Mouse (Mus musculus): ENCODE results near the gene Lmx1b. TPM values are rescaled to one million over a fixed set of nuclear protein-coding genes. Genes with fewer than 3 reads are reported as not detected.

Lmx1b gene
- total RNA-seq, 2 experiments from 2014 or later = 0.07 TPM; not detected in 1

DNA sequence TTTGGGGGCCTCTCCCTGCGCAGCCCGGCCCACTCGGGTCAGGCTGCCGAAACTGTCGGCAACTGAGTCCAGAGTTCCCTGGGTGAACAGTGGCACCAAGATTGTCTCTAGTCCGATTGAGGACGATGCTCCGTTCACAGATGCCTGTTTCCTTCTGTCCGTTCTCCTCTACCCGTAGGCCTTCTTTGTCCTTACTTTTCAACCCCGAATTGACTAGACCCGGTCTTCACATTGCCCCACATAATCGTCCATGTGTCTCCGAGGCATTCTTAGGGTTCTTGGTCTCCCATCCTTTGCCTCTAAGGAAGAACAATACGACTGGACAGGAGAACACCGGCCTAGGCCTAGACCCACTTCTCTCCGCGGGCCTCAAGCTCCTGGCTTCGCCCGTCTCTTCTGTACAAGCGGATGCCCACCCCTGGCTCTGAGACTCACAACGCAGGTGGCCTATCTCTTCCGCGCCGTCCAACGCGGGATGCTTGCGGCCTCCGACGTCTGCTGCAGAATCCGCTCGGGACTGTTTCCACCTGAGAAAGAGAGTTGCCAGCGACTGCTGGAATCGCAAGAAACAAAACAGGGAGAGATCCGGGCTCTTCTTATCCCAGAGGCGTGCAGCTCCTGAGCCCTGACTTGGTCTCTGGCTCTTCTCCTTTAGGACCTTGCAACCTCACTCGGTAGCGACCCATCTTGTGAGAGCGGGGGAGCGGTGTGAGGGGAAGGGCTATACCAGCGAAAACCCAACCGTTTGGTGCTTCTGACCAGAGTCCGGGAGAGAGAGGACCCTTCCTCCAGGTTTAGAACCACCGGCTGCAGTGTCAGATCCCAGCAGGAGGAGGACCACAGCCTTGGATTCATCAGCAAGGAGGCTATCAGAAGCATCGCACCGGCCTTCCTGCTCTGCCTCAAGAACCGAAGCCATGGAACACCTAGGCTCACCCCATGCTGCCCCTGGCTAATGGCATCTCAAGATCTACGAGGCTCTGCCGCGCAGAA, 3.7 kb upstream of the Lmx1b start:
- DNase-seq = no peak

DNA sequence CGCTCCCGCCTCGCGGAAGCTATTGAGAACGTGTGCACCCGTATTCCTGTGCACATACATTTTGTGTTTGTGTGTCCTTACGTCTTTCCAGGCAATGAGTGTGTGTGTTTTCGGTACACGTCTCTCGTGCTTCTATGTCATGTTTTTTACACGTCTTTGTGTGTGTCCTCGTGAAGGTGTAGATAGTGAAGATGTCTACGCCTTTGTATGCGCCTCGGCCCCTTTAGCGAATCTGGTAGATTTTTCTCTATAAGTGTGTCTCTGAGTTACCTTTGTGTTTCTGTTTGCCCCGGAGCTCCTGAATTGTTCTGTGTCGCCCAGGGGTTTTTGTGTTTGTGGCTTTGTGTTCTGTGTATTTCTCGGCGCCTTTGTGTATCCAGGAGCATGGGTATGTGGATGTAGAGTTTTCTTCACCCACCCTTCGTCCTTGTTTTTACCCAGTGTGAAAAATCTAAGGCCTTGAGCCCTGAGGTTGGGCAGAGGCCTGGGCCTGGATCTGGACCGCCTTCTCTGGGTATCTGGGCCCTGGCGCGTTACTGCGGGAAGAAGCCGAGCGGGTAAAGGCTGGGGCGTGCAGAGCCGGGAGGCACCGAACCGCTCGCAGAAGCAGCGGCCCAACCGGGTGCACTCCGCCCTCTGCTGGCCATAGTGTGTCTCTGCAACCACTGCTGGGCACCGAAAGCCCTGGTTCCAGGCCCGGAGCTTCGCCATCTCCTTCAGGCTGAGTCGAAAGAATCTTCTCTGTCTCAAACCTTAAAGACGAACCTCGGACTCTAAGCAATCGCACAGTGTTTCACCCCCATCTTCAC, 2.5 kb upstream of the Lmx1b start:
- peak; percentile 81 to 86 for DNase-seq

DNA sequence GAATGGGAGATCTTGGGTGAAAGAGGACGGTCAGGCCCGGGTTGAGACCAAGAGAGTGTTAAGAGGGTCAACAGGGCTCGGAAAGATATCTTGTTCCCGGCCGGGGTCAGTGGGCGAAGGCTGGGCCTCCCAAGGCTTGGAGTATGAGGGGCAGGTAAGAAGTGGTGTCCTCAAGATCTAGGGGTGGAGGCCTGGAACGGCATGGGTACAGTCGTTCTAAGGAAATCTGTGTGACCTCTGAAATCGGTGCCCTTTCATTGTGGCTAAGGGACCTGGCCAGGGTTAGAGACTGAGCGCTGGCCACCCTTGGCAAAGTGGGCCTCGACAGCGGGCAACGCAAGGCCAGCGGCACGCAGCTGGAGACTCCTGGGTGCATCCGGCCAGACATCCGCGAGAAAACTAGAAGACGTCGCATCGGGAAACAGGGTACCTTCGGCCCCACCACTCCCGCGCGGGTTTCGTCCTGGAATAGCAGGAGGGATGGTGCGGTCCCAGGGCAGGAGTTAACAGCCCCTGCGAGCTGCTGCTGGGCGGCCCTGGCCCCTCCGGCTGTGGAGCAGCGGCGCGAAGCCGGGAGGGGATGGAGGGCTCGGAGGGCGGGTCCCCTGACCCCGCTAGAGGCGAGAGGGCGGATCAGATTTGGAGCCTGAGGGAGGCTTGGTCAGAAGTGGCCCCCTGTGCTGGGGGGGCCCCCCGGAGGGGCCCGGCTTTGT, 1.7 kb upstream of the Lmx1b start:
- DNase-seq = no peak

DNA sequence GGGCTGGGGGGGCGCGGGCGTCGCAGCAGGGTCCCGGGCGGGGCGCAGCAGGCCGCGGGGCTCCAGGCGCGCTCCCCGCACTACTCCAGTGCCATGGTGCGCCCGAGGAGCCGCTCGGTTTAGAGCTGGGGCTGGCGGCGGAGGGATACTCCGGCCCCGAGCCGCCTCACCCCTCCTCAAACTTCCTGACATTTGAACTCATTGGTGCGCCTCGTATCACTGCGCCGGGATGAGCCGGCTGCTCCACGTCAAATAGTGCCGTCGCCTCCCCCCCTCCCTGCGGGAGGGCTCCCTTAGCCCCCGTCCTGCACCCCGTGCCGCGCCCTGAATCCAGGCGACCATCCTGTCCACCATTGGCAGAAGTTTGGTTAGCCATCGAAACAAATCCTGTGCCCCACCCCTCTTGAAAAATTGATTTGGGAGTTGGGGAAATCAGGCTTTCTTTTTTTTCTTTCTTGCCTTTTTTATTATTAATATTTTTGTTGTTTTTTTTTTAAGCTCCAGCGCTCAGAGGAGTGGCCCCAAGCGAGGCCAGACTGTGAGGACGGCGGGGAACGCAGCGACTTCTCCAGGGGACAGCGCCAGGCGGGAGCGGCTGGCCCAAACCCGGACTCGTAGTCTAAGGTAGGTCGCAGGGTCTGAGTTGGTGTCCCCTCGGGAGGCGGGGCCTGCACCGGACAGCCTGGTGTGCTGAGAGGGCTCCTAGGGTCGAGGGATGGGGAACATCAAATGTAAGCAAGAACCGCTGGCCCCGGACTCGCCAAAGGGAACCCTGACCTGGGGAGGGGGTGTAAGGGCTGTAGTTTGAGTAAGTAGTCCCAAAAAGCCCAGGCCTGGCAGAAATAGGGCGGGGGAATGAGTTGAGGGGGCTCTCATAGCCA, 907 bp upstream of the Lmx1b start:
- DNase-seq = peak; percentile 43 to 58

DNA sequence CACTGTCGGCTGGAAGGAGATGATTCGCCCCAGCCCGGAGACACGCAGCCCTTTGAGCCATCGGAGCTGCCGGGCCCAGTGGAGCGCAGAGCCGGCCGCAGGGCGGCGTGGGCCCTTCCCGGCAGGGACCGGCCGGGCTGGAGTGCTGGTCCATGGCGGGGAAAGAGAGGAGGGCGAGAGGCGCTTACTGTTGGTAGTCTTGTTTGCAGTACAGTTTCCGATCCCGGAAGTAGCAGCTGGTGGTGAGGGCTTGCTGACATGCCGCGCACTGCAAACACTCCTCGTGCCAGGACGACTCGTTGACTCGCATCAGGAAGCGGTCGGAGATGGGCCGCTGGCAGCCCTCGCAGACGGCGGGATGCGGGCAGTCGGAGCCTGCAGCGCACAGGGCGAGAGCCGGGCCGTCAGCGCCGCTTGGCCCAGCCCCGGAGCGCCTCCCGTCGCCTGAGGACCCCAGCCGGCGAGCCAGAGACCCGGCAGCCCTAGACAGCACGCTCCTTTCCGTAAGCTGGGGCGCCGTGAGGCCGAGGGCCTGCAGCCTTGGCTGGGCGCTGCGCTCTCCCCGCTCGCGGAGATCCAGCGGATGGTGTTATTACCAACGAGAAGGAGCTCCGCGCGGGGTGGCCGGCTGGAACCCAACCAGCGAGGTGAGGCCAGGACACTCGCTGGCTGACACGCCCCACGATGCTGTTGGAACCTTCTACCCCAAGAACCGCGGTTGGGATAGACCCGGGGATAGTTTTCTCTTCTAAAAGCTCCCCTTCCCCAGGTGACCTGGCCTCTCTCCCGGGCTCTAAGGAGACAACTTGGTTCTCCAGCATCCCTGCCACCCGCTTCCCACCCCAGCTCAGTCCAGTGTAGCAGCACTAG, 775 bp downstream of the Lmx1b start:
- peak; percentile 25 to 36 for DNase-seq

DNA sequence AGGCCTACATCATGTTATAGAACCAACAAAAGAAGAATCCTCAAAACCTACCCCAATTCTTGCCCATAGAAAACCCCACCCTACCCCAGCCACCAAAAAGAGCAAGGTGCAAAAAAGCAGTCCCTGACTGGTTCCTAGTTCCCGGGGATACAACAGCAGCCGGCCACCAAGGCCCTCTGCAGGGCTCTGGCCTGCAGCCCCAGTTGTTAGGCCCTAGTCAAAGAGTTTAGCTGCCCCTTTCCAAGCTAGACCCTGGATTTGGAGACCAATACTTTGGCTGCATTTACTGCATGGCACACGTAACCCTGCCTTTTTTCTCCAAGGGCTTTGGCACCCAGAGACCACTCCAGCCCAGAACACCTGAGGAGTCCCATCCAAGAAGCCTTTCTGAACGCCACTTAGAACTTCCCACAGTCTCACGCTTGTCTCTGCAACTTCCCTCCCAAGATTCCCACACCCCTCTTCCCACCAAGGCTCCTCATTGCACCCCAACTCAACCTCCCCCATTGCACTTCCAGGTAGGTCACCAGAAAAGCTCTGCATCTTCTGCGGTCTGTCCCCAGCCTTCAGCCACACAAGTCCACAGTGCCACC, 2.1 kb downstream of the Lmx1b start:
- no peak for DNase-seq

DNA sequence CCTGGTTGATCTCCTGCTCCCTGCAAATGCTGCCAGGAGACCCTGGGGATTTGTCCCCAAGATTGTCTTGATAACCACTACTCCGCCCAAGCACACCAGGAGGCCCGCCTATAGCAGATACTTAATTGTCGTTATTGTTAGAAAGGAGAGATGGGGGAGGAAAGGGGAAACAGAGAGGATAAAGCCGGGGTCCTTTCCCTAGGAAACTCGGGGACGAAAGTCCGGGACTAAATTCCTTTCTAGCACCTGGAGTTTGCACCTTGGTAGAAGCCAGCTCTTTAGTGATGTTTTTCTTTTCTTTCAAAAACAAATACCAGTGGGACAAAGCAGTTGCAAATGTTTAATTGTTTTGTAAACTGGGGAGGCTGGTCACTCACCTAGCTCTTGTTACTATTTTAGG, 3.0 kb downstream of the Lmx1b start:
- DNase-seq = no peak

DNA sequence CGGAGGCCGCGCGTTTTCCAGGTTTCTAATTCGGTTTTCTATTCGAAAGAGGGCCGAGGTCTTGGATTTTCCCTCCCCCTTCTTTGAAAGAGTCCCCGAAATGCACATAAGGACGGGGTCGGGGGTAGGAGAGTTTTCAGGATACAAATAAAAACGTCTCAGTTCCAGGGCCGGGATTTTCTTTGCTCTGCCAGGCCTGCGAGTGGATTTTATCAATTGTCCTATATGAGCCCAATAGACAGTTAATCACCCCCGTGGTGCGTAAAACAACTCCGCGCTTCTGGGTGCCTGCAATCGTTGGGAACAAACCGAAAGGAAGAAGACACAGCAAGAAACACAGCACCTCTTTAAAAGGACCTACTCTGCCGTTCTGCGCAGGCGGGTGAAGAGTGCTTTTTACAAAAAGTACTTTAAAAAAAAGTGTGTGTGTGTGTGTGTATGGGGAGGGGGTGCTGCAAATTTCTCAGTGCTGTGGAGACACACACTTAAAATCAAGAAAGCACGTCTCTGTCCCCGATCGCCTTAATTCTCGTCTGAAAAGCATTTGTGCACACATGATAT, 3.6 kb downstream of the Lmx1b start:
- no peak for DNase-seq

DNA sequence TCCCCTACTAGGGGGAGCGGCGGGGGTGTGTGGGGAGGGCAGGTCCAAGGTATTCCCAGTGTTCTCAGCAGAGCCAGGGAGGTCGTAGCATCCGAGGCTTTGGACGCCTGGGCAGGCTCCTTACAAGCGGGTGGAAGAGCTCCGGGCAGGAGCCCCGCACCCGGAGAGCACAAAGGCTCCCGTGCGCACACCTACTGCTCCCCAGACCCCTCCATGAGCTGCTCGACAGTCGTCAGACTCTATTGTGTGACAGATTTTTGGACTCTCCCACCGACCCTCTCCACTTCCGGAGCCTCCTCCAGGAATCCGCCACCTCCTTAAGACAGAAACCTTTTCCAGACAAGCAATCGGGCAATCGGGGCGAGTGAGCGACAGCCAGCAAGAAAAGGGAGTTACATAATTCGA, 4.2 kb downstream of the Lmx1b start:
- DNase-seq = no peak

DNA sequence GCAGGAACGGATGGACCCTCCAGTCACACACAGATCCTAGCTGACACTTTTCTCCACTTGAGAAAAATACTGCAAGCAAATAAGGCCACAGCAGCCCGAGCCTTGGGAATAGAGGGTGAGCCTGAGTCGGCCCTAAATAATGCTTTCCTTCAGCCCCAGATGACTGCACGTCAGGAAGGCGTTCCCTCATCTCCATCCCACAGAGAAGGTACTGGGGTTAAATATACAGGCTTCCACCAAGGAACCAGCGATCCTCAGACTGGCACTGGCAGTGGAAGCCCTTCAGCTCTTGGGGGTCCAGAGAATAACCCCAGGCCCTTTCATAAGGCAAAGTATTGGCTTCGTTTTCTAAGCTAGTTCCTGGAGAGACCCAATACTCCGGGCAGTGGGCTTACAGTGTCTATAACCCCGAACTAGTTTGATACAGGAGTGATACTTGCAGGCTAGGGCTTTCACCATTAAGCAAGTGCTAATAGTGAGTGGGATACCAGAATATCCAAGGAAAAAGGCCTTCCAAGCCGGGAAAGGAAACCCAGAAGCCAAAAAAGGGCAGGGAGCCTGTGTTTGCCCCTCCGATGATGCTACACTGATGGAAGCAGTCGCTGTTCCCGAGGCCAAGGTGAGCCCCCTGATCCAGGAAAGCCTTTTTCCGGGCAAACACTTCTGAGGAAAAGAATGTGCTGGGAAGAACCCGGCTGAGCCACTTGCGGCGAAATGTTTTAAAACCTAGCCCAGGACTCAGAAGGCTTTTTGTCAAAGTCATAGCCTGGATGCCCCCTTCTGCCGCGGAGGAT, 4.8 kb downstream of the Lmx1b start:
- no peak for DNase-seq

DNA sequence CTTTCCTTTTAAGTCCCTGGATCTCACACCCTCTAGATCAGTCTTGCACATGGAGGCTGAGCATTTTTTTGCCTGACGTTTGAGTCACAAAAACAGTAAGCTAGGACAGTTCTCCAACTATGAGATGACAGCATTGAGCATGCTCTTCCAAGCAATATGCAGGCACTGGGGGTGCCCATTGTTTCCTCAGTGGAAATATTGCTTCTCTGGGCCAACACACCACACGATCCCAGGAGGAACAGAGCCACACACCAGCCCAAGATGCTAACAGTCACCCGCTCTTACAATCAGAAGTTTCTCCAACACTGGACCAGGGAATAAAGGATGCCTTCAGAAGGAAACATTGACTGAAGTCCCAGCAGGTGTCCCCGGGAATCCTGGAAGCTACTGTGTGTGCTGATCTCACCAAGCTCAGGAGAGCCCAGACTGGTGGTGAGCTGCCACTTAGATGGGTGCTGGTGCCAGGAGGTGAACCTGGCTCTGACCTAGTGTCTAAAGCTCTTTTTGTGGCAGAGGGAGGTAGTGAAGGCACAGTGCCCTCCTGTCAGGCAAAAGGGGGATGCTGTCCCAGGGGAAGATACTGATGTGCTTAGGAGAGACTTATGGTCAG, 5.7 kb downstream of the Lmx1b start:
- DNase-seq = no peak

DNA sequence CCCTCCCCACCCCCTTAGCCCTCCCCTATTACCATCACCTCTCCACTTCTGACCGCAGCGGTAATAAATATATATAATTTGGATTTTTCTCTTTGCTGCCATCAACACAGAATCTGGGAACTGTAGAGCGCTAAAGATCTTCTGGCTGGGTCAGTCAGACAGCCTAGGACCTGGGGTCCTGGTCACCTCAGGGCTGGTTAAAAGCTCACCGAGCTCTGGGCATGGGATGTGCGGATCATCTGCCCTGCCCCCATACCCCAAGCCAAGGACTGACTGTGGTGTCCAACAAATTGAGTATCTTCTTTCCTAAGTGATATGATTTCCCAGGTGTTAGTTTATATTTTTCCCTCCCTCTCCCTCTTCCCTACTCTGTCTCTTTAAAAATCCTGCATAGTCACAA, 6.4 kb downstream of the Lmx1b start:
- no peak for DNase-seq

DNA sequence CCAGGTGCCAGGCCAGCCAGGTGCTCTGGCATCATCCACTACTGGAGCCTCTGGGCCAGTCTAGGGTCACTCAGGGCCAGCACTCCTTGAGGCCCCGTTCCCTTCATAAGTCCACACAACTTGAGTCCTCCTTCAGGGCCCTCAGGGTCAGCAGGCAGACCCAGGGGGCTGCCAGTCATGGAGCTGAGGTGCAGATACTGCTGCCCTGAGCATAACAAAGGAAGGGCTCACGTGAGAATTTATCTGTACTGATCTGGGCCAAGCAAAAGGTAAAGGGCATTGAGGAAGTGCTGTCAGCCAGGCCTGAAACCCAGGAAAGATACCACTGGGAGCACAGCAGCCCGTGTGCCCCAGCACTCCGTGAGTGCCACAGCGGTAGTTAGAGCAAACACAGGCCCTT, 7.1 kb downstream of the Lmx1b start:
- DNase-seq = no peak

DNA sequence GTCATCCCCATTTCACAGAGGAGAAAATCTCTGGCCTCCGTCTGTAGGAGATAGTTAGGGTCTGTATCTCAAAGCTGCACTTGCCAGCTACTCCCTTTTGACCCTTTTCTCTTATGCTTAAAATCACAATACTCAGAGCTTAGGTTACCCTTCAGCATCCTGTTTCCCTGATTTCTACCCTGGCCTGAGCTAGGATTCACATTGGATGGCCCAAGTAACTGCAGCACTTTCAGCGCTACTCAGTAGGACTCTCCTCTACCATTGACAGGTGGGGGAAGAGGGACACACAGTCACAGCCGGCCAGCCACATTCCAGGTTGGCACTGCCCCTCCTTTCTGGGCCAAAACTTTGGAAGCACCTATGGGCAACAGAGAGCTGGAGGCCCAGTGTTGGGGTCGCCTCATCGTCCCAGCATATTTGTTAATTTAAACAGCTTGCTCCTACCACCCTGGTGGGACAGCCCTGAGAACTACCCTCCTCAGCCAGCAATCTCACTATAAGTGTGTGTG, 7.7 kb downstream of the Lmx1b start:
- DNase-seq = no peak

DNA sequence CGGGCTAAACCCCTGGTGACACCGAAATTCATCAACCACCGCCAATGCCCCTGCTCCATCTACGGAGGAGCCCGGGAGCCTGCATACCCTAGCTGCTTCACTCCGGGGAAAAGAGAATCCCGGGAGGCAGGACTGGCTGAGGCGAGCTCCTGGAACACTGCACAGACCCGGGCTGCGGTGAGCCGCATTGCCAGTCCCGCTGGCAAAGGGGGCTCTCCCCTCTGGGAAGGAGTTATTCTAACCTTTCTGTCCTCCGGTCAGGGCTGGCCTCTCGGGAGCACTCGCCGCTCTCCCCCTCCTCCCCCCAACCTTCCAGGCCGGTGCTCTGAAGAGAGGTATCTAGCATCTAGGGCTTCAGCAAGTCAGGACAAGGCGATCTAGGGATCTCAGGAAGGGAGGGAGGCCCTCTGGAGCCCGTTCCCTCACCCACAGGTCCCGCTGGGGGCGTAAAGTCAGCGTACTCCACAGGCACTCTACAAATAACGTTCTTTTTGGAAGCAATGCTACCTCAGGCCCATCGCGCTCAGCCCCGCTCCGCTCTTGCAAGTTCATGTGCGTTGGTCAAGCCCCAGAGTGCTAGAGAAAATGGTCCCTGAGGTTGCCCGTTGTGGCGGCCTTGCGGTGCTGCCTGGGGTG, 8.5 kb downstream of the Lmx1b start:
- no peak for DNase-seq

DNA sequence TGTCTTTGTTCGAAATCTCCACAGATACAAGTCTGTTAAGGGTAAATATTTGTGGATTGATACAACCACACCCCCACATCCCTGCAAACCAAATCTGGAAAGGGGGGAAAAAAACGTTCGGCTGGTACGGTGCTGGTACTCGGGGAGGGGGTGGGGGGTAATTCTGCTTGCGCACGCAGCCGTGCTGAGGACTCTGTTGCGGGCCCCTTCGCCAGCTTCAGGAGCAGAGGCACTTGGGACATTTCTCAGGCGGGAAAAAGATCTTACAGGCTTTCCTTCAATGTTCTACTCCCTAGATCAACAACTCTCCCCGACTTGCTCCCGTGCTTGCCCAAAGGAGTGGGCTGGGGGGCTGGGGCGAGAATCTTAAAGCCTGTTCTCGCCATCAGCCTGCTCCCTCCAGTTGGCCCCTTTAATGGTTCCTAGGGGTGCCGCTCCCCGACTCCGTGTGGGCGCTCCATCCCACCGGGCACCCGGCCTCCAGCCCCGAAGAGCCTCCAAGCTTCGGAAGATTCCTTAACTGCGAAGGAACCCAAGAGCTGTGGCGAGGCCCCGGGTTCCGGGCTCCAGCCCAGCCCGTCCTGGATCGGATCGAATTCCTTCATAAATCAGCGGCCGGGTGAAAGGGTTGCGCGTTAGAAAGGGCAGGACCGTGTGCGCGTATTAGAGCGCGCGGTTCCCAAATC, 9.1 kb downstream of the Lmx1b start:
- DNase-seq = no peak
